Mouse (Mus musculus): ENCODE measurements around the gene Gas2.

Gas2 gene

DNA sequence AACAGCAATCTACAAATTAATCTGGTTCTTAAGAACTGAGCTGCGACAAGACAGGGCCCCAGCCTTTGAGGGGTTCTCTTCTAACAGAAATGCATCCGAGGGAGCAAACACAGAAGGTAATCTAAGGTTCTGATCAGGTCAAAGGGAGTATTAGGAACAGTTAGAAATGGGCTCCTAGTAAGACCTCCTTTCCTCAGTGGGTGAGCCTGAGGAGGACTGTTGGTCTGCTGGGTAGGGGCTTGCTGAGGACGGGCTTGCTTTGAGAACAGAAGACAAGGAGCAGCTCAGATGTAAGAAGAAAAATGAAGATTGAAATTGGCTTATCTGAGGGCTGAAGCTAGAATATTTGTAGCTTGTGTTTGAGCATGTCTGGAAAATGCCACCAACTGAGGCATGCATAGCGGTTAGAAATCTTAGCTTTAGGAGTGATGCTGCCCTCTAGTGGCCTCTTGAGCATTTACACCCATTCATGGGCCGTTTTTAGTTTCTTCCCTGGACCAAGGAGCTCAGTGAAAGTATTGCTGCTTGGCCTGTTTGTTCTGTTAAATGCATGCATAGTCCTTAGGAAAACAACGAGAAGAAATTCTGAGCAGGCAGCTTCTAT is 110.5 kb downstream of the Gas2 start:
- peak; percentile 61 for DNase-seq

GRCm38 (mm10) chr7:51973091-51973490 is 111.3 kb downstream of the Gas2 start:
- DNase-seq, result peak; percentile 9

GRCm38 (mm10) chr7:51973526-51973925 is 111.7 kb downstream of the Gas2 start:
- DNase-seq, result no peak

DNA sequence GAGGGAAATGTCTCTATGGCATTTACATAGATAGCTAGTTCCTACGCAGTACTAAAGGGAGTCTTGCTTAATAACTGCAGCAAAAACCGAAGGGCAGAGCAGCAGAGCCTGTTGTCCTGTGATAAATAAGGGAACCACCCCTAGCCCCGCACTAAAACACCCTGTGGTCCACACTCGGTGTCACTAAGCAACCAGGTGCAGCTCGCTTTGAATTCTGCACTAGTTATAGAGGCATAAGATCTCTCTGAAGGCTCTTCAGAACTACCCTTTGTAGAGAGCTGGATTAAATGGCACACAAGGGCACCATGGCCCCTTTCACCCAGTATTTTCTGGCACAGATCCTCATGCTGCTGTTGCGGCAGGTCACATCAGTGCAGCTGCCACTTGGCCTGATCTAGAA is 113.4 kb downstream of the Gas2 start:
- no peak for DNase-seq

DNA sequence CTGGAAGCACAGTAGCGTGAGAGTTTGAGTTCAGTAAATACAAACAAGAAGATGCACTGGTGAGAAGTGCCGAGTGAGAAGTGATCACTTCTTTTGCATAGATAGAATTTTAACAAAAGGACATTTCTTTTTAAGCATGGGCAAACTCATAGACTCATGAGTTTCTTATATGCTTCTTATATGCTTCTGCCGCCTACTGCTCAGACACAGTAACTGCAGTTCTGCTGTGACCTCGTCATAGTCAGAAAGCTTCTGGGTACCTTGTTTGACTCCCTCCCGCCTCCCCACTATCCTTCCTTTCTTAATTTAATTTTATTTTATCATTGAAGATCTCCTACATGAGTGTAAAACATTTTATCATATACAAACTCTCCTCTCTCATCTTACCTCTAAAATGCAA is 117.5 kb downstream of the Gas2 start:
- DNase-seq, result peak; percentile 9

GRCm38 (mm10) chr7:51982303-51982702 is 120.5 kb downstream of the Gas2 start:
- no peak for DNase-seq

DNA sequence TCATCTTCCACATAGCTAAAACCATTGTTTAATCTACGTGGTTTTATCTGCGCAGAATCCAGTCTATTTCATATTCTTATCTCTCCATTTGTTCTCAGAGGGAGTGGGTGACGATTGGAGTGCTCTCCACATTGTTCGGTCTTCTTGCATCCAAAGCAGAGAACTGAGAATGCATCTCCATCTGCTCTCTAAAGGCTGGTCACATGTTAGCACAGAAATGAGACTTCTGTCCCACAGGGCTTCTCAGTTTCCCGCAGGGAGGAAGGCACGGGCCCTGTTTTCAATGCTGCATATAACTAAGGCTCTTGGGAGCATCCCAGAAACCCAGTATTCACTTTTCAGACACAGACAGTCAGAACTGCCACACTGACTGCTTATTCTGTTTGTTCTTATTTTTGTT is 123.9 kb downstream of the Gas2 start:
- DNase-seq, result no peak

DNA sequence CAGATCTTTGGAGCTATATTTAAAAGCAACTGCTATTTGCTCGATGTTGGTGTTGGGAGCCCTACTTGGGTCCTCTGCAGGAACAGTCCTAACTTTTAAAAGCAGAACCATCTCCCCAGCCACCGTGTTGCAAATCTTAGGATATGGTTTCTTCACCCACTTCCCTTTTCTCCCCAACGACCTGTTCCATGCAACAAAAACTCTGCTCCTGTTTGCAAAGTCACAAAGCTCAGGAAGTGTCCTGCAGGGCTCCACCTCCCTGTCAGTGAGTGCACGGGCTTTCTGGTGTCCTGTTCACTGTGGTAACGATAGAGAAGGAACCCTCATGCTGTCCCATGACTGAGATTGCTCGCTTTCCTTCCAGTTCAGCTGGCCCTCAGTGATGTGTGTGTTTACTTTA is 125.1 kb downstream of the Gas2 start:
- DNase-seq, result no peak

GRCm38 (mm10) chr7:51991020-51991419 is 129.2 kb downstream of the Gas2 start:
- DNase-seq, result no peak

DNA sequence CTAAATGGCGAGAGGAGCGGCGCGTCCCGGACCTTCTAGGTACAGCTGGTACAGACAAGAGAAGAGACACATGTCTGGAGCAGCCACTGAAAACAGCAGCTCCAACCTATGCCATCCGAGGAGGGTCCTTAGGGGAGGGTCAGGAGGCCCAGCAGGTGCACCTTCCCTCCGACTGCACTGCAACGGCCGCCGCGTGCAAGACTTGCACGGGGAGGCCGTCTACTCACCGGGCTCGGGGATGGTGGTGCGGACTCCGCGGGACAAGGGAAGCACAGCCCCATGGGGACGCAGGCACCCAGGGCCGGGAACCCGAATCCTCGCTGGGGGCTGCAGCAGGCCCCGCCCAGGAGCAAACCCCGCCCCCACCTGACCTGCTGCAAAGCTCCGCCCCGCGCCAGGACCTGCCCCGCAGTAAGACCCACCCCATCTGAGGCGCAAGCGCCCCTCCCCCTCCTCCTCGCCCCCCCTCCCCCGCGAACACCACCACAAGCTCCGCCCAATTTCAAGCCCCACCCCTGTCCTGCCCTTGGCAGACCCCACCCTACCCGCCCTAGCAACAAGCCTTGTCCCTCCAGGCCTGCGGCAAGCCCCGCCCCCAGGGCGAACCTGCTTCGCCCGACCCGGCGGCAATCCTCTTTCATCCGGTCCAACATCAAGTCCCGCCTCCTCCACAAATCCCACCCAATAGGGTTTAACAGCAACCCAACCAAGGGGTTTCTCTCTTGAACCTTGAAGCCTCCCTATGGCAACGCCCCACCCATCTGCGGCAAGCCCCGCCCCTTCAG is 143.9 kb downstream of the Gas2 start, which contains the start of gene Svip:
Gene Svip, minus strand, starts transcription at position 508 of the 785 bp plus-strand sequence.
- peak; percentile 99 for DNase-seq

- no peak for DNase-seq
These were observed 144.4 kb downstream of the Gas2 start for GRCm38 (mm10) chr7:52006296-52006630.

DNA sequence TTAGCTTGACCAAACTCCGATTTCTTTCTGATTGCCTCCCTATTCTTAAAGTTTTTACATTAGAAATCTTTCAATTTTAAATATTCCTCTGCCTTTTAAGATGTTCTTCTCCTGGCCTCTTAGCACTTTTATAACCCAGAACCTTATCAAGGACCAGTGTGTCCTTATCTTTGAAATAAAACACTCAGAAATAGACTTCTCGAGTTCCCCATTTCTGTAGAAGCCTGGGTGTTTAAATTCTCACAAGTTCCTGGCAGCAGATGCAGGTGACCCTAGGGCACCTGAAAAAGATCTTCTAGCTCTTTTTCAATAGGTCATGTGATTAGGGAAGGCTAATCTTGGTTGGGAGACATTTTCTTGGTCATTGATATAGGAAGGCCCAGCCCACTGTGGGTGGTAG is 145.3 kb downstream of the Gas2 start:
- DNase-seq, result peak; percentile 15

DNA sequence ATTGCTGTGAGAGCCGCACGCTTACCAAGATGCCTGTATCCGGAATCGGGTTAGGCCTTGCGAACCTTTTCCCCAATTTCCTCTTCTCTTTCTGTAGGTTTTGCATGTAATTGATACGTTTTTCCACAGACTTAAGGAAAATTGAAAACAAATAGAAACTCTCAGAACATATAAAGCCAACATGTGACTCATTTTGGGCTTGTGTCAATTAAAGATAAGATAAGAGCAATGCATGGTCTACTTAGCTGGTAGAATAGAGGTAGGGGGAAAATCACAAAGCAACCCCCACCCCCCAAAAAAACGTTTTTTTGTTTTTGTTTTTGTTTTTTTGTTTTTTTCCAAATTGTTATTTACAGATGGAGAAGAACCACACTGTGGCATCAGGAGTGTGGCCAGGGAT is 151.6 kb downstream of the Gas2 start:
- DNase-seq, result no peak

DNA sequence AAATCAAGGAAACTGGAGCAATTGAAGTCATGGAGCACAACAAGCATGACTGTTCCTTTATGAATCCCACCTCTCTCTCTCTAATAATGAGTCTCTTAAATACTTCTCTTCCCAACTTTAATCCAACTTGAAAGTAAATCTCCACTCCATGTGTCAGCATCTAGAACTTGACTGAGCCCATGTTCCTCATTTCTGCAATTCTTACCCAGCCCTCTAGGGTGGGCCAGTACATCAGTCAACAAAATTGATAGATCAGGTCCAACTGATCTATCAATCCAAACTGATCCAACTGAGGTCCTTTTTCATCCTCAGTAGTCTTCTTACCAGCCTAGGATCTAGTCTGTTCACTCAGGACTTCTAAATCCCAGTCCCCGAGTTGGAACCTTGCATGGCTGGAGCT is 153.4 kb downstream of the Gas2 start:
- no peak for DNase-seq

GRCm38 (mm10) chr7:52015628-52016027 is 153.8 kb downstream of the Gas2 start, which contains the start of gene 1700015G11Rik:
Gene 1700015G11Rik (minus strand): TSS chr7:52015728.
- DNase-seq, result no peak

GRCm38 (mm10) chr7:52022039-52022438 is 160.2 kb downstream of the Gas2 start:
- no peak for DNase-seq

DNA sequence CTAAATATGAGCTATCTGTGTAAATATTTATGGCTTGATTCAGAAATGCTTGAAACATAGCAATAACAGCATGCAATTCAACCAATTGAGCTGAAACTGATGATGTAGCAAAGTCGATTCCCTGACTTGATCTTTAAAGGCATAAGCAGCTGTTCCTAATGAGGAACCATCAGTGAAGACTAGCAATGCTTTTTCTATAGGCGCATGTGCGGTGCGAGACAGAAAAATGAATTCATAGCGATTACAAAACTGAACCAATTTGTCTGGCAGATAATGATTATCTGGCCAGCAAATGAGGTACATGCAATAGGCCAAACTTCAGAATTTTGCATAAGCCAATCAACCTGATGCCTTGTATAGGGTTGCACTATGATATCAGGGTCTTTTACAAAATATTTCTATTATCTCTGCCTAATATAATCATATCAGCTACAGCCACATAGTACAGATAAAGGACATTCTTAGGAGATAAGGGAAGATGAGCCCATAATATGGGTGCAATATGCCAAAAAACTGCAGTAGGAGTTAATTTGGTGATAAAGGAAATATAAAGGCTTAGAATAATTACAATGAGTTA is 162.3 kb downstream of the Gas2 start:
- DNase-seq, result no peak

DNA sequence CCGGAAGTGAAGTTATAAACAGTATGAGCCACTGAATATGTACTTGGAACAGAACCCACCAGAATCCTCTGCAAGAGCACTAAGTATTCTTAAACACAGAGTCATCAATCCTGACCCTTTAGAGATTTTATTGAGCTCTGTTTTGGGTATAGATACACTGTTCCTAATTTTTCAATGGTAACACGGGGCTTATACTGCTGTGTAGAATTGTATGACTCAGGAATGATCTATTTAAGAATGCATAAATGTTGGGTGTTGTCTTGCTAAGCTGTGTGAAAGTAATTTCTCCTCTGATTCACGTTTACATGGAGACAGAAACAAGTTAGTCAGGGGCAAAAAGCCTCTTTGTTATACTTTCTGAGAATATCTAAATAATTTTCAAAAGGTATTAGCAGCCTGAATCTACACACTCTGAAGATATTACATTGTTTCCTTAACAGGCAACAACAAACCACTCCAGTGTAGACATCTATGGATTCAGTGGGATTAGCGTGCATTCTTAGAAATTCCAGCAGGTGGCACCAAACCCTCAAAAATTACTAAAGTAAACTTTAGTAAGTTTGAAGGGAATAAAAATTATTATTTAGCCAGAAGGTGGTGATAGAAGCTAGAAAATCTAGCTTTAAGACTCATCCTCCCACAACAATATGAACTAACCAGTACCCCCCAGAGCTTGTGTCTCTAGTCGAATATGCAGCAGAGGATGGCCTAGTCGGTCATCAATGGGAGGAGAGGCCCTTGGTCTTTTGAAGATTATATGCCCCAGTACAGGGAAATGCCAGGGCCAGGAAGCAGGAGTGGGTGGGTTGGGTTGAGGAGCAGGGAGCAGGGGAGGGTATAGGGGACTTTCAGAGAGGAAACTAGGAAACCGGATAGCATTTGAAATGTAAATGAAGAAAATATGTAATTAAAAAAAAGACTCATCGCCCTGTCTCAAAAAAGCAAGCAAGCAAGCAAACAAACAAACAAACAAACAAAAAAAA is 176.1 kb downstream of the Gas2 start:
- DNase-seq, result peak; percentile 11
